Mouse (Mus musculus): ENCODE data around the gene 4930523C07Rik. TPM values are rescaled to one million over a fixed set of nuclear protein-coding genes. Genes with fewer than 3 reads are reported as not detected.

The 4930523C07Rik gene
- total RNA-seq, 2 experiments from 2014 or later, result 26.0 to 91.2 TPM

GRCm38 (mm10) chr1:160045056-160045715 is 1.0 kb downstream of the 4930523C07Rik start:
- 0 out of 2 replicates have a peak, but pooled peaks have one; percentile 31 for ATAC-seq (replicated peaks; ENCODE audit: low FRiP score, poor library complexity, severe bottlenecking)

- ATAC-seq (replicated peaks; ENCODE audit: low FRiP score, poor library complexity, severe bottlenecking), result no peak
Observed at GRCm38 (mm10) chr1:160045971-160046370, 1.8 kb downstream of the 4930523C07Rik start.

DNA sequence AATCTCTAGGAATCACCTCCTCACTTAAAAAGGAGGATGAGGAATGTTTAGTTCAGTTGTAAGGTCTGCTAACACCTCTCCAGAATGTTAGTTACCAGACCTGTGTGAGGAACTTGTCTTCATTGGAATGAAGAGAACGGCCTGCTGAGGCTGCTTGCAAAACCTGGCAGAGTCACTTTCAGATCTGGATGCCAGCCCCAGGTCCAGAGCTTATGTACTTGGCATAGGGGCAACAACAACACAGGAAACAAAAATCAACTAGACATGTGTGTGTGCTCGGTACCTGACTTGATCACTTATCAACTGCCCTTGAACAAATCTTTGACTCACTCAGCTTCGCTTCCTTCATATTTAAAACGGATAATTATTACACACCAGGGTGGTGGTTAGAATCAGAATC is 2.6 kb downstream of the 4930523C07Rik start:
- ATAC-seq (replicated peaks; ENCODE audit: low FRiP score, poor library complexity, severe bottlenecking), result no peak

DNA sequence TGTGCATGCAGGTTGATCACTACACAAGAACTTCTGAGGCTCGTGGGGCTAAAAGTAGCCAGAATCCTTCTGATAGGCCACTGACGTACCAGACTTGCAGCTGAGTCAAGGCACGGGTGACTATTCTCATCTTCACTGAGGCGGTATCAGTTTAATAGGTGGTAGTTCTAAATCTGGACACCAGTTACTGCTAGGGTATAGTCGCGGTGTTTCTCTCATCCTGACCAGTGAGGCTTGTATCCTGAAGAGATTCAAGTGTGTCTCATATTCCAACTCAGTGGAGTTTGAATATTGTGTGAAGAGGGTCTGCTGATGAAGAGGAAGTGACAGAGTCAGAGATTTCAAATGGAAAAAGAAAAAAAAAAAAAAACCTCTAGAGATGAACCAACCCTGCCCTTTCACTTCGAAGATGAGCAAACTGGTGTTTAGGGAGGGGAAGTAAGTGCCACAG is 3.3 kb downstream of the 4930523C07Rik start:
- ATAC-seq (replicated peaks; ENCODE audit: low FRiP score, poor library complexity, severe bottlenecking), result no peak

- ATAC-seq (replicated peaks; ENCODE audit: low FRiP score, poor library complexity, severe bottlenecking), result no peak
Observed at GRCm38 (mm10) chr1:160049131-160049880, 5.1 kb downstream of the 4930523C07Rik start.

DNA sequence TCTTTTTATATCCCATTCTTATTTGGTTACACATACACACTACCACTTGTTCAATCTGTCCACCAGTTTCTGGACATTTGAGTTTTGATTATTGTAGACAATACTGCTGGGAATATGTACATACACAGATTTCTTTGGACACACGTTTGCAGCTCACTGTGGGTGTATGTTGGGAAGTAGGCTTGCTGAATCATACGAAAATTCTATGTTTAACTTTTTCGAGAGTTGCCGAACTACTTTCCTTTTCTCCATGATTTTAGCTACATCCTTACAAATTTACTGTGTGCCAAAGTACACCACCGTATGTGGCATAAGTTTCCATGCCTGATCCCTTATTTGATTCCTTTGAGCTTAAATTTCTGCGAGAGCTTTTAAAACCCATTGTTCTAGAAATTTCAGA is 6.7 kb downstream of the 4930523C07Rik start:
- ATAC-seq (replicated peaks; ENCODE audit: low FRiP score, poor library complexity, severe bottlenecking), result no peak

DNA sequence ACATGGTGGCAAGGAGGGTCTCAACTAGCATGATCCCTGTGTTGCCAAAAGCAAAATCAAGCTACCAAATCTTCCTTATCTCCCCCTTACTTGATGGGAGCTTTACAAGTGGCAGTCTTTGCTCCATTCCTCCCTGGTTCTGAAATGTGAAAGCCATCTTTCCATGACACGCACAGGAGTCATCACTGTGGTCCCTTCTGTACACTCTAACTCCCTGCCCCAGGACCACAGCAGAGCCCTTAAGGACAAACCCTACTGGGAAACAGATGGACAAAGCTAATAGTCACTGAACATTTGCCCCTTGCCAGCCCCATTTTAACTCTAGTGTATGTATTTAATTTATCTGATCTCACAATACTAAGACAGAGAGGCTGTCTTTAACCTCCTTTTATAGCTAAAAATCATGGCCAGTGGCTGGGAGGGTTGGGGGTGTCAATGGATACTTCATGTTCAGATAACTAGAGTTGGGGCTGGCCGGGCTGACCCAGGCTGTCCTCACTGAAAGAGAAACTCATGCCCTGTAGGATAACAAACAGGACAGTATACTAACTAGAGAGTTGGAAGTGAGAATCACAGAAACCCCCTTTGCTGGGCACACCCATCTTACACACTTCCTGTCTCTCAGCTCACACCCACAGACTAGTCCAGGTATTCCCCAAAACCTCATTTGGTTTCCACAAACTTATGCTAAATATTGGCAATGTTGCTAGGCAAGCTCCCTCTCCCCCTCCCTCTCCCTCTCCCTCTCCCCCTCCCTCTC is 8.6 kb downstream of the 4930523C07Rik start:
- ATAC-seq (replicated peaks; ENCODE audit: low FRiP score, poor library complexity, severe bottlenecking), result no peak

DNA sequence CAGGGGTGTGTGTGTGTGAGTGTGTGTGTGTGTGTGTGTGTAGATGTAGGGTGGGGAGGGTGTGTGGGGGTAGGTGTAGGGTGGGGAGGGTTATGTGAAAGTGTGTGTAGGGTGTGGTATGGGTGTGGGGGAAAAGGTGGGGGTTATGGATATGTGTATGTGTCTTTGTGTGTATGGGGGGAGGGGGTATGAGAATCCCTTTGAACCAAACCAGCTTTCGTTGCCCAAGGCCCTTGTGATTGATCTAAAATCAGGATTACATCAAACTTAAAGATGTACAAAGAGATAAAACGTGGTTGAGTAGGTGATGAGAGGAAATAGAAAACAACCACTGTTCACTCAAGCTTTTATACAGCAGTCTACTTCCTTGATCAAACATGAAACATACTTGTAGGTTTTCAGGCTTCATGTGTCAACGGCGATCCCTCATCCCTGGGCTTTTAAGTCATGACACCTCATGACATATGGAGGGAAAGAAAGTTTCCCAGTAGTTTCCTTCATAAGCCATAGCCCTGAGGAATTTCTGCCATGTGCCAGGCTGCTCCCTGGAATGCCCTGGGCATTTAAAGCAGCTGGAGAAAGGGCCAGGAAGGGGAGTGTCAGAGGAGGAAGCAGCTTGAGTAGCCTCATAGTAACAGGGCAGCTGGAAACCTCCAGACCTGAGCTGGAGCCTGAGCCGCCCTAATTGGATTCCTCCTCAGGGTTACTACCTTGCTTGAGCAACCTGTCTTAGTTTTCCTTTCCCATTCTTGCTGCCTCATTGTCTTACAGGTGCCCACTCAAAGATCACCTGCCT is 9.5 kb downstream of the 4930523C07Rik start:
- no peak for ATAC-seq (replicated peaks; ENCODE audit: low FRiP score, poor library complexity, severe bottlenecking)

DNA sequence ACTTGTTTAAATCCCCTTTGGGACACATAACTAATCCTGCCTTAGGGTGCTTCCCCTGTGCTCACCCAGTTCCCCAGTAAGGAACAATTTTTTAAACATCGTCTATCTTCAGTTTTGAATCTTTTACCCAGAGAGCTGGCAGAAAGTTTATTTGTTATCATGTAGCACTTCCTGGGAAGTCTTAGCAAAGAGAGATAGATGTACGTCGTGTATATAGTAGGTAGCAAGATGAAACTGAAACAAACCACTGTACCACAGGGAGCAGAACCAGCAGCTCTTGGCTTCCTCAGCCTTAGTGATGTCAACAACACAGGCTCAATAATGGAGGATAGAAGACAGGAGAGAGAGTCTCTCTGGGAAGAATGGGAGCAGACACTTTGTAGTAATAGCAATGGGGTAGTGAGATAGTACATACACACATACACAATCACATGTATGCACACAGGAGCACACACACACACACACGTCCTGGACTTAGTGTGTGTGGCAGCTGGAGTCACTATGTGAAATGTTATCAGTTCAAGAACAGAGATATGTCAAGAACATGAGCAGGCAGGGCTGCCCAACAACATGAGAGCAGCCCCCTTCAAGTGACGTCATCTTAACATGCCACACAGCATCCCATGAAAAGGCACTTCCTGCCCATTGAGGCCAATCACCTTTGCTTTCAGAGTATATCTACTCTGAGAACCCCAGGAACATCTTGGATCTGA is 10.3 kb downstream of the 4930523C07Rik start:
- ATAC-seq (replicated peaks; ENCODE audit: low FRiP score, poor library complexity, severe bottlenecking), result no peak

GRCm38 (mm10) chr1:160057657-160058056 is 13.5 kb downstream of the 4930523C07Rik start:
- ATAC-seq (replicated peaks; ENCODE audit: low FRiP score, poor library complexity, severe bottlenecking), result no peak

DNA sequence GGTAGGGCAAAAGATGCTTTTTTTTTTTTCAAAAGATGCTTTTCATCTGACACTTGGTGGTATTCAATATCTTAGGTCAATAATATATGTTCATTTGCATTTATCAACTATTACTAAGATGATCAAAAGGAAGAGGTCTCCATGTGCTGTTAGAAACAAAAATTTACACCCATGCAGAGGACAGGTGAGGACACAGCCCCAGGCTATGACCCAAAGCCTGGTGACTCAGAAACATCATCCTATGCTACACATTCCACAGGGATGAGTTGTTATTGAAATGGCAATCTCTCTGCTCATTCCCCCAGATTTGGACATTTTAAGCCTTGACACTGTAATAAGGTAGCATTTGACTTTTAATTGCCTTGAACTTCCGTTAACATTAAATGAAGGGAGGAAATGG is 15.7 kb downstream of the 4930523C07Rik start:
- no peak for ATAC-seq (replicated peaks; ENCODE audit: low FRiP score, poor library complexity, severe bottlenecking)

- no peak for ATAC-seq (replicated peaks; ENCODE audit: low FRiP score, poor library complexity, severe bottlenecking)
Observed at GRCm38 (mm10) chr1:160060542-160060941, 16.4 kb downstream of the 4930523C07Rik start.

GRCm38 (mm10) chr1:160061321-160061720 is 17.1 kb downstream of the 4930523C07Rik start:
- ATAC-seq (replicated peaks; ENCODE audit: low FRiP score, poor library complexity, severe bottlenecking), result peak; percentile 87

DNA sequence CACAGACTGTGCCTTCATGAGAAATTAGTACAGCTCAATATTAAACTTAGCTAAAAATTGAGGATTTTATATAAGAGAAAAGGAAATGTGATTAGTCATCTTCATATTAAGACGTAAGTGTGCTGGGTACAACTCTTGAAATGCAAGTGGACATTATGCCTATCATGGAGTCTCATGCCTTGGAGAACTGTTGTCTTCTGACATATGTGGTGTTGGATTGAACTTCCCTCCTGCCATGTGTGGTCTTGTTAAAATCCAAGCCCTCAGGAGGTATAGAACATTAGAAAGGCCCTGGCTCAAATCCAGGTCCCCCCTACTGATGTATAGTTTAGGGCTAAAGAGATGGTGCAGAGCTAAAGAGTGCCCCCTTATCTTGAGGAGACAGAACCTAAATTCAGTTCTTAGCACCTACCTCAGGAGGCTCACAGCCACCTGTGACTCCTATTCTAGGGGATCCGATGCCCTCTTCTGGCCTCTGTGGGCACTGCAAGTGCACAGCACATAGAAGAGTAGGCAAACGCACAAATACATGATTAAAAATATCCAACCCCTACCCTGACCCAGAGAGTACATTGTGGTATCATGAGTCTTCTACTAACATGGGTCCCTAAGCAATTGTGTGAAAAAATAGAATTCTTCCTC is 17.7 kb downstream of the 4930523C07Rik start:
- ATAC-seq (replicated peaks; ENCODE audit: low FRiP score, poor library complexity, severe bottlenecking), result peak; percentile 72

GRCm38 (mm10) chr1:160064547-160065144 is 20.5 kb downstream of the 4930523C07Rik start:
- ATAC-seq (replicated peaks; ENCODE audit: low FRiP score, poor library complexity, severe bottlenecking), result no peak

DNA sequence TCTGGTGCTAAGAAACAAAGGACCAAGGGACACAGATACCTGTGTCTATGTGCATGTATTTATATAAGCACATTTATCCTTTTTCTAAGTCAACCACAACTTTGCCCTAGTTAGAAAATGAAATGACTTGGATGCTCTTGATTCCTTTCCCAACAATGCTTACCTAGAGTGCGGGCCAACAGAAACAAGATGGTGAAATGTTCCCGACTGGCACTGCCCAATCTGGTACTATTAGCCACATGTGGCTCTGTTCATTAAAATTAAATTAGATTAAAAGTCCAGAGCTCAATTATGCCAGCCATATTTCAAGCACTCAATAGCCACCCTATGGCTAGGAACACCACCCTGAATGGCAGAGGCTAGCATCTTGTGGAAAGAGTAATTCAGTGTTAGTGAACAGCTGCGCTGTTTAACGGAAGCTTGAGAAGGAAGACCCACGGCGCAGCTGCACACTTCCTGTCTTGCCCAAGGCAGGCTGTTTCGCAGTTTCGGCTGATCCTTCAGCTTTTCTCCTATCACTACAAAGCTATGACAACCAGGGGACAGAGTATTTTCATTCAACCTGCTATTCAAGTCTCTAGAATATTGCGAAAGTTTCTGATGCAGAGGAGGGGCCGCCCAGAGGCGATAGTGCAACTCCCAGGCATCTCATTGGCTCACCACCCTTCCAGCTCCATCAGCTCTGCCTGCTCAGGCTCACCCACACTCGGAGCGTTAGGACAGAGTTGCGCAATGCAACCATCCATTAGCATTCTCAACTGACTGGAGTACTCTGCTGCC is 34.9 kb downstream of the 4930523C07Rik start:
- ATAC-seq (replicated peaks; ENCODE audit: low FRiP score, poor library complexity, severe bottlenecking), result no peak

- peak; percentile 73 for ATAC-seq (replicated peaks; ENCODE audit: low FRiP score, poor library complexity, severe bottlenecking)
Observed at GRCm38 (mm10) chr1:160080800-160081436, 36.7 kb downstream of the 4930523C07Rik start.

Measured in erythroid progenitor cell, adult 5-6 weeks (primary cell).